Mouse (Mus musculus): ENCODE data around the gene Pnkp.

DNA sequence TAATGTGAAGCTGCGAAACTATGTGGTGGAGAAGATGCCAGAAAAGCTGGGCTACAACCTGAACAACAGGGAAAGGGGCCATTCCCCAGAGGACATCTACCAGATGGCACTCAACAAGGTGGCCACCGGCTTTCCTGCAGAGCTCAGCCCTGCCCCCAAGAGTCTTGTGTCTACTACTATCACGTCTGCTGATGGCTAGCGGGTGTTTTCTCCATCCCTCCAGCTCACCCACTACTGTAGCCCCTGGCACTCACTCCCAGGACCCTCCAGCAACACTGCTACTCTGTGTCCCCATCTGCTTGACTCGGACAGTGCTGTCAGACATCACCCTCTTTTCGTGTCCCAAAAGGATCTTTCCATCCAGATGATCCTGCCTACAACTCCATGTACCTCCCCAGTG is 18.9 kb upstream of the Pnkp start:
- no peak for TF ChIP-seq CTCF (IDR thresholded peaks at IDR 0.05)
- no peak for TF ChIP-seq EP300 (IDR thresholded peaks at IDR 0.05)

All from lung, postnatal 0 days (tissue).